Mouse (Mus musculus) liver, adult 2 months (tissue): ENCODE measurements around the gene Thada. TPM values are rescaled to one million over a fixed set of nuclear protein-coding genes. Genes with fewer than 3 reads are reported as not detected.
A peak's percentile ranks its signal among the peaks of the same experiment; 100 is the strongest.

Source experiments
- DNase-seq: peaks from one replicate; pipeline ENCODE4 v3.0.0-alpha.2; 2011; ENCODE audit warnings: low read depth, low spot score; ENCODE audit errors: extremely low read depth
- H3K27ac ChIP-seq: fragments of 200-500 bp; replicated peaks from 2 replicates; pipeline ENCODE4 v1.5.1; 2012; ENCODE audit warnings: low read depth, mild to moderate bottlenecking, control low read depth, inconsistent platforms, low read length; ENCODE audit not compliant: insufficient read depth
- H3K27me3 ChIP-seq: fragments of 200-500 bp; 2 replicates; pipeline ENCODE4 v1.6.1; 2012; ENCODE audit warnings: mild to moderate bottlenecking, moderate library complexity, low read length, inconsistent platforms; ENCODE audit not compliant: control insufficient read depth, insufficient read depth
- H3K36me3 ChIP-seq: fragments of 200-500 bp; 2 replicates; pipeline ENCODE4 v1.6.1; 2012; ENCODE audit warnings: low read length, inconsistent platforms; ENCODE audit not compliant: control insufficient read depth, insufficient read depth
- H3K4me1 ChIP-seq: fragments of 200-500 bp; 2 replicates; pipeline ENCODE4 v1.6.1; 2011; ENCODE audit warnings: low read length; ENCODE audit not compliant: control insufficient read depth, insufficient read depth
- H3K4me3 ChIP-seq: fragments of 200-500 bp; 2 replicates; pipeline ENCODE4 v1.5.1; 2011; ENCODE audit warnings: low read depth, mild to moderate bottlenecking, control low read depth, low read length, moderate library complexity; ENCODE audit not compliant: insufficient read depth
- H3K79me2 ChIP-seq: fragments of 200-500 bp; 2 replicates; pipeline ENCODE4 v1.6.1; 2012; ENCODE audit warnings: inconsistent platforms, mild to moderate bottlenecking, low read length, moderate library complexity; ENCODE audit not compliant: control insufficient read depth, insufficient read depth
- H3K9ac ChIP-seq: fragments of 200-500 bp; 2 replicates; pipeline ENCODE4 v1.6.1; 2012; ENCODE audit warnings: low read depth, mild to moderate bottlenecking, control low read depth, inconsistent platforms, low read length
- CTCF ChIP-seq: fragments of 200-500 bp; IDR thresholded peaks from 2 replicates; pipeline ENCODE4 v1.5.1; 2011; ENCODE audit warnings: low read depth, low read length, control low read depth
- POLR2A ChIP-seq: fragments of 200-500 bp; IDR thresholded peaks from 2 replicates; pipeline ENCODE4 v1.6.1; 2011; ENCODE audit warnings: low read length, control low read depth; ENCODE audit not compliant: insufficient read depth; ENCODE audit errors: extremely low read depth
- WGBS: fragments of 180-500 bp; shearing (Covaris S2); methylation state at CpG from one replicate; pipeline ENCODE4 v1.1.7; 2018; 5-methylcytosine and 5-hydroxymethylcytosine counted together
- polyA plus RNA-seq: library from polyadenylated mRNA; depleted of rRNA; stranded (reverse); fragments of >200 nt; gene quantifications from 2 replicates; pipeline ENCODE4 v1.2.3, GENCODE M21; 2012
- total RNA-seq: library from RNA; depleted of rRNA; stranded (reverse); fragments of >200 nt; gene quantifications from 2 replicates; pipeline ENCODE4 v1.2.3, GENCODE M21; 2014

Gene Thada
- total and polyA plus RNA-seq, 2 experiments = 2.8 to 6.1 TPM

DNA sequence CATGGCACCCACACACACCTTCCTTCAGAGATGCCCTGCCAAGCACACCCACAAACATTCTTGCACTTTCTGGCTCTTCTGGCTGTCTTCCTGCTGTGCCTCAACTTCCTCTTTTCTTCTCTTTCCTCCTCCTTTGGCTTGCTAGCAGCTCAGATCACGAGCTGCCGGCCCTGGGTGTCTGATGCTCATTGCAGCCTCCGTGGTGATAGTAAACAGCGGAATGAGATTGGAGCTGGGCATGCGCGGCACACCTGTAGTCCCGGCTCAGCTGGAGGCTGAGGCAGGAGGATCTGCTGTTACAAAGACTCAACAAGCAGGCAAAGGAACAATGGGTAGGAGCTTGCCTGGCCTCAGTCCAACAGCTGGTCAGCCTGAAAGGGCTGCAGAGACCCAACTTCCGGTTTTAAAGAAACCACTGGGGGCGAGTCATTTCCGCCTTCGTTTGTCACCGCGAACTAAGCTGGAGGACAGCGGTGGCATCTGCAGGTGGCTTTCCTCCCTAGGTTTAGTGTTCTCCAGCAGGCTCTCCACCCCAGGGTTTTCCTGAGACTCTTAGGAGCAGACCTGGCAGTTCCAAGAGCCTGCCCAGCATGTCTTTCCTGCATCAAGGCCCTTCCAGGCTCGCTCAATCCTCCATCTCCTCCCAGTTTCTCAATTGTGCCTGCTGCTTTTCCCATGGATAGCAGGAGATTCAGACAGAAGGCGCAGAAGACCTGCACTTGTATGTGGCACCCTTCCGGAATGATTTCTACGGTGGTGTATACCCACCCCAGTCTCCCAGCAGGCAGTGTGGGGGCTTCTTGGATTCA is 284.3 kb downstream of the Thada start:
- 64% methylated on average over 18 of the region's 18 CpGs for WGBS
- no peak for DNase-seq
- peaks cover 10% of the 10 kb centered on the region; the same call in 1 of the 2 replicates for H3K4me1 ChIP-seq

DNA sequence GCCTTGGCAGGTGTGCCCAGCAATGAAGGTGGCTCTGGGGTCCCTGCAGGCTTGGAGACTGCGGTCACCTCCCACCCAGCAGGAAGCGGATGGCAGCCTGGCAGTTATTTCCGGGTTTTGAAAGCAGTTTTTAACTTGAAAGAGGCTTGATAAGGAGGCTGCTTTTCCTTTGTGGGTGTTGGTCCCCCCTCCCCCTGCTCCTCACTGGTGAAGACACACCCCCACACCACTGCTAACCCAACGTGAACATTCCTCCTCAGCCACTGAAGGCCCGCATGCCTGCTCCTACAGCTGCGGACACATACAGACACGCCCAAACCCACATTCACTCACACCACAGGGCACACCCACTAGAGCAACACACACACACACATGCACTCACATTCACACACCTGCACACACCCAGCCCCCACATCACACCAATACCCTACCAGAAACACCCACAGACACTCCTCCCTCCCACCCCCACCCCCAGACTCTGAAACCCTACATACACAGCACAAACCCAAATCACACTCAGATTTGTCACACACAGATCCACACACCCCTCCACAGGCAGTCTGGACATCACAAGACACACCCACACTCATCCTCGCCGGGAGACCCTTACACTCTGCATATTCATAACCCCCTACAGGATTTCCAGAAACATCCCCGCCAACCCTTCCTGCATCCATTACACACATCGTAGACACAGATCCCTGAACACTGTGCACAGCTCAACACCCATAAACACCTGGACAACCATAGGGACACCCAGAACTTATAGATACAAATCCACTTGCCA is 285.1 kb downstream of the Thada start:
- no peak overlapping the region for H3K4me3 ChIP-seq
- DNase-seq = no peak
- peaks cover 10% of the 10 kb centered on the region; the same call in 1 of the 2 replicates for H3K4me1 ChIP-seq
- no peak overlapping the region for H3K9ac ChIP-seq
- H3K27me3 ChIP-seq = no peaks in the 10 kb centered on the region
- no peak for TF ChIP-seq POLR2A
- no peak for TF ChIP-seq CTCF
- H3K36me3 ChIP-seq = peaks cover 10% of the 10 kb centered on the region
- H3K79me2 ChIP-seq = peaks cover 5% of the 10 kb centered on the region
- peak overlapping the region; percentile 87 for H3K27ac ChIP-seq
- WGBS = 68% methylated on average over 11 of the region's 11 CpGs

More for the DNA sequence above, 284.3 kb downstream of the Thada start:
- peak overlapping the region; percentile 4; the same call in 1 of the 2 replicates for H3K4me3 ChIP-seq
- H3K36me3 ChIP-seq = peaks cover 11% of the 10 kb centered on the region
- TF ChIP-seq POLR2A (no peak), CTCF (no peak)
- no peaks in the 10 kb centered on the region for H3K27me3 ChIP-seq
- H3K27ac ChIP-seq = peak overlapping the region; percentile 87
- H3K79me2 ChIP-seq = peaks cover 13% of the 10 kb centered on the region
- 0 out of 2 replicates have a peak overlapping the region, but pooled peaks have one; percentile 14 for H3K9ac ChIP-seq

DNA sequence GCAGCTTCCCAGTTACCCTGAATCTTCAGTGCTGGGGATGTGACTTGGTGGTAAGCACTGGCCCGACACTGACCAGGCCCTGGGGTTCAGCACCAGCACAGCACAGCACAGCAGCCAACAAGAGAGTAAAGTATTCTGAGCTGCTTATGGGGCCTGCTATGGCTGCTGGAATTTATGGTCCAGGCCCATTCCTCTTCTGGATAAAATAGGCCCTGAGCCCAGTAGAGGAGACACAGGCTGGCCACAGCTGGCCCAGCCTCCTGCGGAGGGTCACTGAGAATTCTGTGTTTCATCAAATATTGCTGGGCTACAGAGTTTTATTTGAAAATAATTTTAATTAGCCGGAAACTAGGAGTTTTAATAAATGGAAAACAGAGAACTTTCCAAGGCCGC is 286.0 kb downstream of the Thada start:
- Histone ChIP-seq H3K9ac (no peak overlapping the region), H3K27me3 (no peaks in the 10 kb centered on the region), H3K27ac (no peak overlapping the region), H3K4me1 (peaks cover 10% of the 10 kb centered on the region; the same call in 1 of the 2 replicates), H3K4me3 (no peak overlapping the region), H3K79me2 (no peaks in the 10 kb centered on the region; the same call in 1 of the 2 replicates), H3K36me3 (peaks cover 2% of the 10 kb centered on the region)
- DNase-seq = no peak
- TF ChIP-seq CTCF = no peak
- no peak for TF ChIP-seq POLR2A
- WGBS = 86% methylated on average over 4 of the region's 4 CpGs

DNA sequence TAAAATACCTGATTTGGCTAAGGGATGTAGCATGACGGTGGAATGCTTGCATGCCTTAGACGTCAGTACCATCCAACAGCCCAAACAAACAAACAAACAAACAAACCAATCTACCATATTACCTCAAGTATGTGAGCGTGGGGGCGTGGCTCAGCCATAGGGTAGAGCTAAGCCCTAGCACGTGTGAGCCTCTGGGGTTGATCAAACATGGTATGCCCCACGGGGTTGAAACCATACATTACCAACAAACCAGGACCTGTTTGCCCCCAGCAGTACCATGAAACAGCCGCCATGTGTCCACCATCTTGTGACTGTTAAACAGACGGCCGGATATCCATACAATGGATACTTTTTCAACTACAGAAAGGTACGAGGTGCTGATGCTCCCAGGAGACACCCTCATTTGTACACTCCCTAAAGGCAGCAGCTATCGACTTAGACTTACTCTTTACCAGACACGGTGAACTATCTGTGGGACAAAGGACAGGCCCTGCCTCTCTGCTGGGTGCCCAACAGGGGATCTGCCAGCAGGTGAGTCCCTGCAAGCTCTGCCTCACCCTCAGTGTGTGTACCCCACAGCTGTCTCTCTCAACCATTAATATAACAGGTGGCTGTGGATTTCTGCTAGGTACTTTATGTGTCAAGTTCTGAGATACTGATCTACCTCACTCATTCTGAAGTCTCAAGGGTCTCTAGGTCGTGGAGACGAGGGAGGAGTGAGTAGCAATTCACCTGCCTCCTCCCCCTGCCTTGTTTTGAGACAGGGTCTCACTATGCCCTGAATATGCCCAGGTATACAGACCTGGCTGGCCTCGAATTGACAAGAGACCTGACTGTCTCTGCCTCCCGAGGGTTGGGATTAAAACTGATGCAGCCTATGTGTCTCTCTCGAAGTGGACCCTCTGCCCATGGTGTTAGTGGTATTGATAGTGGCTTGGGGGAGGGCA is 286.7 kb downstream of the Thada start:
- DNase-seq = no peak
- Histone ChIP-seq H3K27ac (no peak overlapping the region), H3K79me2 (no peaks in the 10 kb centered on the region), H3K4me3 (no peak overlapping the region), H3K4me1 (peaks cover 10% of the 10 kb centered on the region; the same call in 1 of the 2 replicates), H3K27me3 (no peaks in the 10 kb centered on the region), H3K36me3 (no peaks in the 10 kb centered on the region), H3K9ac (no peak overlapping the region)
- WGBS = 91% methylated on average over 17 of the region's 17 CpGs
- TF ChIP-seq POLR2A = no peak
- TF ChIP-seq CTCF = no peak

DNA sequence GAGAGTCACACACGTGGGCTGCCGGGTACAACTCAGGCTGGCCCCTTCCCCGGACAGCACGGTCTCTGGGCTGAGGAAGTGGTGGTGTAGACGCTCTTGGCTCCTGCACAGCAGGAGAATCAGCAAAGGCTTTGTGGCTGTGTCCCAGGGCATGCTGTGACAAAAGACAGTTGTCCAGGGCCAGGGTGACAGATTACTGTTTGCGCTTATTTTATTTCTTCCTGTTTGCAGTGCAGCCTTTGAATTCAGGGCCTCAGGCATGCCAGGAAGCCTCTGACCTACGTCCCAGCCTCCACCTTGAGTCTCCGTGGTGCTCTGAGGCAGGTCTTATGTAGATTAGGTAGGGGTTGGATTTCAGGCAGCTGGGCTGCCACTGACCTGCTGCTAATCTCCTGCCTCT is 288.5 kb downstream of the Thada start:
- Histone ChIP-seq H3K4me1 (peaks cover 8% of the 10 kb centered on the region; the same call in 1 of the 2 replicates), H3K4me3 (no peak overlapping the region), H3K27me3 (no peaks in the 10 kb centered on the region), H3K9ac (no peak overlapping the region), H3K79me2 (no peaks in the 10 kb centered on the region), H3K36me3 (no peaks in the 10 kb centered on the region), H3K27ac (no peak overlapping the region)
- TF ChIP-seq POLR2A (no peak), CTCF (no peak)
- 55% methylated on average over 8 of the region's 8 CpGs for WGBS
- DNase-seq = no peak
